Mouse (Mus musculus) hindbrain, embryonic 11.5 days (tissue): ENCODE results near the gene Arap2. TPM values are rescaled to one million over a fixed set of nuclear protein-coding genes. Genes with fewer than 3 reads are reported as not detected.

Experiments
- ATAC-seq: fragments of 200-750 bp; cut with Nextera tagmentation; 2 replicates; pipeline ENCODE4 v1.8.0; 2017; ENCODE audit warnings: mild to moderate bottlenecking, moderate TSS enrichment, moderate library complexity; ENCODE audit not compliant: low FRiP score
- DNase-seq: peaks from one replicate; pipeline ENCODE4 v3.0.0-alpha.2; 2015; ENCODE audit warnings: low spot score
- H3K27ac ChIP-seq: fragments of 300-500 bp; sonication (generic); 2 replicates; pipeline ENCODE4 v1.5.1; 2014; ENCODE audit warnings: mild to moderate bottlenecking, low read depth, low read length
- H3K27me3 ChIP-seq: fragments of 300-500 bp; sonication (generic); 2 replicates; pipeline ENCODE4 v1.6.1; 2014; ENCODE audit warnings: mild to moderate bottlenecking, low read length, moderate library complexity, mixed read lengths; ENCODE audit not compliant: control insufficient read depth, insufficient read depth
- H3K36me3 ChIP-seq: fragments of 300-500 bp; sonication (generic); 2 replicates; pipeline ENCODE4 v1.6.1; 2014; ENCODE audit warnings: mild to moderate bottlenecking, low read length, moderate library complexity, mixed read lengths; ENCODE audit not compliant: control insufficient read depth, insufficient read depth
- H3K4me1 ChIP-seq: fragments of 300-500 bp; sonication (generic); replicated peaks from 2 replicates; pipeline ENCODE4 v1.6.1; 2014; ENCODE audit warnings: low read length, mixed read lengths; ENCODE audit not compliant: control insufficient read depth, insufficient read depth
- H3K4me2 ChIP-seq: fragments of 300-500 bp; sonication (generic); replicated peaks from 2 replicates; pipeline ENCODE4 v1.6.1; 2014; ENCODE audit warnings: mild to moderate bottlenecking, low read depth, low read length
- H3K4me3 ChIP-seq: fragments of 300-500 bp; sonication (generic); 2 replicates; pipeline ENCODE4 v1.5.1; 2014; ENCODE audit warnings: low read depth, low read length
- H3K9ac ChIP-seq: fragments of 300-500 bp; sonication (generic); 2 replicates; pipeline ENCODE4 v1.6.1; 2014; ENCODE audit warnings: low read depth, low read length
- H3K9me3 ChIP-seq: fragments of 300-500 bp; sonication (generic); 2 replicates; pipeline ENCODE4 v1.6.1; 2016; ENCODE audit warnings: low read length; ENCODE audit not compliant: control insufficient read depth
- WGBS: fragments of 180-500 bp; shearing (Covaris S2); extraction: QIAGEN DNeasy Blood & Tissue Kit; methylation state at CpG from one replicate; pipeline ENCODE4 v1.1.7; 2014; 5-methylcytosine and 5-hydroxymethylcytosine counted together
- polyA plus RNA-seq: library from polyadenylated mRNA; unstranded; fragments of >200 nt; fragmentation: Nextera tagmentation; extraction: Ambion mirVana; gene quantifications from 2 replicates; pipeline ENCODE4 v1.2.1, GENCODE M21; 2014

Arap2 gene
- polyA plus RNA-seq, 1 experiment from 2014 or later = 2.2 TPM

DNA sequence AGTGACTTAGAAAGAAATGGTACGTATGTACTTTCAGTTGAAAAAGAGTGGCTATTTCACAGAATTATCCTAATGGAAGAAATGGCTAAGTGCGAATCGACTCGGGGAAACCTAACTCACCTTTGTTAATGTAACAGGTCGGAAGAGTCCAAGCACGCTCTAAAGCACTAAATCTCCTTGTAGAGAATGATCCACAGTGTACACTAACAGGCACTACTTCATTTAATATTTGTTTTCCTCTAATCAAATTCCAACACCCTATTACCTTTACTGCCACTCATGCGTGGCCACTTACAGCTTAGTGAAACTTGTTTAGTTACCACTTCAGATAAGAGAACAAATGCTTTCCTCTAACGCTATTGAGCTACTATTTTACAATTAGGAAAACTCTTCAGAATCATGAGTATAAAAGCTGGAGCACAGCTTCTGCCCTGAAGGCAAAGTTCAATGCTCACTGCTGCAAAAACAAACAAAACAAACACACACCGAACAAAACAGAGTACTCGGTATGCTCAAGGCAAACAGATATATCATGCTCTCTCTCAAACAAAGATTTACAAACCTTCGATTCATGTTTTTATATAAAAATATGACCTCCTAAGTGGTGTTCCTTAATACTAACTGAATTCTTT lies 143.0 kb downstream of the Arap2 start:
- 92% methylated on average over 11 of the region's 11 CpGs for WGBS
- no peak overlapping the region for H3K4me2 ChIP-seq
- ATAC-seq (no peak), DNase-seq (no peak)
- H3K27me3 ChIP-seq = no peaks in the 10 kb centered on the region
- H3K9ac ChIP-seq = no peak overlapping the region
- H3K4me1 ChIP-seq = no peaks in the 10 kb centered on the region
- no peaks in the 10 kb centered on the region for H3K9me3 ChIP-seq
- H3K4me3 ChIP-seq = no peak overlapping the region
- no peaks in the 10 kb centered on the region for H3K36me3 ChIP-seq
- H3K27ac ChIP-seq = no peak overlapping the region

DNA sequence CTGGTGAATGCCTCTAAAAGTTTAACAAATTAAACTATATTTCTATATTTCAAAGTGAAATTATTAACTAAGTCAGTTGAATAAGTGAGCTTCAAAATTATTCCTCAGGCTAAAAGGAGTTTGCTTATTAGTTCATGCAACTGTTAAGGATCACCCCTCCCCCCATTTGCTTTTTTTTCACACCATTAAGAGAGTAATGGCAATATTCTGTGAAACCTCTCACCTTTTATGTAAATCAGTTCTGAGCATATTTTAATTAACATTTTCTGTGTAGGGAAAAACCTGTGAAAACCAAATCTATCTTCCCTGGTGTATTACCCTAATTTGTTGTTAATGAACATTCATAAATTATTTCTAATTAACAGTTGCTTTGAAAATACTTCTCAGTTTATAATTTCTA lies 147.7 kb downstream of the Arap2 start:
- no peak overlapping the region for H3K9ac ChIP-seq
- H3K4me1 ChIP-seq = no peaks in the 10 kb centered on the region
- H3K4me3 ChIP-seq = no peak overlapping the region
- no peak overlapping the region for H3K27ac ChIP-seq
- ATAC-seq (no peak), DNase-seq (no peak)
- no peaks in the 10 kb centered on the region for H3K27me3 ChIP-seq
- H3K4me2 ChIP-seq = no peak overlapping the region
- H3K9me3 ChIP-seq = no peaks in the 10 kb centered on the region
- no peaks in the 10 kb centered on the region for H3K36me3 ChIP-seq

DNA sequence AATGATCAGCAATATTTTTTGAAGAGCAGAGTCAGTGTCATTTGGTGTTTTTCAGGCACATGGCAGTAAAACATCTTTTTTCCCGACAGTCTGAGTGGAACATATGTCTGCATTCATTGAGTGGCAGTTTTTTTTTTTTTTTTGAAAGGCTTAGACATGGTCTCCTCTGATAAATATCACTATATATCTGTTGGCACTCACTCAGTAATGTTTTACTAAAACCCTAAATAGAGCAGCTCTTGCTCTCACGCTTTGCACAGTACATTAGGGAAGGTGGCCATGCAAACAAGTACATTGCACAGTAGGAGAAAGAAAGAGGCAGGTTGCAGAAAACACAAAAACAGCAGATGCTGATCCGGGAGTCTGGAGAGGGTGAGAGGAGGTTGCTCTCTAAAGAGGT lies 154.0 kb downstream of the Arap2 start:
- ATAC-seq = no peak
- WGBS = 84% methylated on average over 3 of the region's 3 CpGs

DNA sequence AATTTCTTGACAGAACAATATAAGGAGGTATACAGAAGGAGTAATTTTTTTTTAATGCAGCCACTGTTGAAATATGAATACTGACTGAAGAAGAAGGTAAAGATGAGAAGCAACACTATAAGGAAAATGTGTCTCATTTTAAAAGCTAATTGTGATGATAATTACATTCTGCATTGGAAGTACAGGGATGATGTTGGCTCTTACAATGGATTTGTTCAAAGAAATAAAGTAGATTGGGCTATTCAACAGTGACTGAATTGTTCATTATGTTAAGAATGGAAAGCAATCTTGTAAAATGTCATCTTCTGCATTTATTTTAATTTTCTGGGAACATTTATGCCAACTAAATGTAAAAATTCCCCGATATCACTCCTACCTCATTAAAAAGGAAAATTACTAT lies 178.6 kb downstream of the Arap2 start:
- ATAC-seq (no peak), DNase-seq (no peak)
- 91% methylated on average over 1 of the region's 1 CpGs for WGBS

More for the DNA sequence above, 154.0 kb downstream of the Arap2 start:
- Histone ChIP-seq H3K27ac (no peak overlapping the region), H3K4me3 (no peak overlapping the region), H3K4me2 (no peak overlapping the region), H3K4me1 (no peaks in the 10 kb centered on the region), H3K9ac (no peak overlapping the region), H3K36me3 (no peaks in the 10 kb centered on the region), H3K9me3 (no peaks in the 10 kb centered on the region), H3K27me3 (no peaks in the 10 kb centered on the region)
- DNase-seq = no peak

DNA sequence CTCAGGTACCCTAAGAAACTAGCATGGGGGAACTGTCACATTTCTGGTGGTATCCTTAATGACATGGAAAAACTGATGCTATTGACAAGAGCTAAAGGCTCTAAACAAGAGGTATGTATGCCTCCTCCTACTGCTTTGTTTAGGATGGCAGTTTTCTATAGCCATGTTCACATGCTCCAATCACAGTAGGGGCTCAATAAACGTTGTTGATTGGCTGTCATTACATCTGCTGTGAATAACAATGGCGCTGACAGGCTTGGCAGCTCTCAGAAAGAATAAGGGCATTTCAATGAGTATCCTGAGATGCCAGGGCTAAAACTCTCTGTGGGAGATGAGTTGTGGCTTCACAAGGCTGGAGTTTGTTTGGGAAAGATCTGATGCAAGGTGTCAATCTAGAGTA lies 183.3 kb downstream of the Arap2 start:
- no peak overlapping the region for H3K4me2 ChIP-seq
- H3K4me1 ChIP-seq = no peaks in the 10 kb centered on the region
- no peak overlapping the region for H3K27ac ChIP-seq
- H3K27me3 ChIP-seq = no peaks in the 10 kb centered on the region
- H3K36me3 ChIP-seq = no peaks in the 10 kb centered on the region
- ATAC-seq (no peak), DNase-seq (peak; percentile 4)
- WGBS = 22% methylated on average over 2 of the region's 2 CpGs
- H3K9me3 ChIP-seq = no peaks in the 10 kb centered on the region
- no peak overlapping the region for H3K4me3 ChIP-seq
- H3K9ac ChIP-seq = no peak overlapping the region

More for the DNA sequence above, 178.6 kb downstream of the Arap2 start:
- no peaks in the 10 kb centered on the region for H3K9me3 ChIP-seq
- no peak overlapping the region for H3K9ac ChIP-seq
- H3K27me3 ChIP-seq = no peaks in the 10 kb centered on the region
- no peaks in the 10 kb centered on the region for H3K36me3 ChIP-seq
- H3K27ac ChIP-seq = no peak overlapping the region
- H3K4me1 ChIP-seq = no peaks in the 10 kb centered on the region
- H3K4me3 ChIP-seq = no peak overlapping the region
- no peak overlapping the region for H3K4me2 ChIP-seq

GRCm38 (mm10) chr5:62581699-62582098 lies 184.3 kb downstream of the Arap2 start:
- no peak overlapping the region for H3K4me2 ChIP-seq
- H3K9ac ChIP-seq = no peak overlapping the region
- H3K9me3 ChIP-seq = no peaks in the 10 kb centered on the region
- no peaks in the 10 kb centered on the region for H3K27me3 ChIP-seq
- DNase-seq = no peak
- H3K4me3 ChIP-seq = no peak overlapping the region
- no peaks in the 10 kb centered on the region for H3K4me1 ChIP-seq
- H3K36me3 ChIP-seq = no peaks in the 10 kb centered on the region
- 71% methylated on average over 3 of the region's 3 CpGs for WGBS
- H3K27ac ChIP-seq = no peak overlapping the region
- ATAC-seq = no peak

DNA sequence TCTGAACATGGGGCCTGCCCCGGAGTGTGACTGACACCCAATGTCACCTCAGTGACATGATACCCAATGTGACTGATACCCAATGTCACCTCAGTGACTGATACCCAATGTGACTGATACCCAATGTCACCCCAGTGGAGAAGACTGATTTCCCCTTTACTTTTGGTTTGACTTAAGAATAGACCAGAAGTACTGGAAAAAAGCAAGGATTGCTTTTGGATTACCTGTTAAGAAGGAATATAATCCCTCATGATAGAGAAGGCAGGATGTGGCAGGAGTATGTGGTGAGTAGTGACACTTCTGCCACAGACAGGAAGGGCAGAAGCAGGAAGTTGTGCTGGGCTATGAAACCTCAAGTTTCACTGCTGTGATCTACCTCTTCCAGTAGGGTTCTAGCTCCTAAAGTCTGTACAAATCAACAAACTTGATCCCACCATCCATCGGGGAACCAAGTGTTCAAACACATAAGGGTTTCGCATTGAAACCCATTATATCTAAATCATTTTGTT lies 191.6 kb downstream of the Arap2 start:
- no peak for DNase-seq
- Histone ChIP-seq H3K36me3 (no peaks in the 10 kb centered on the region), H3K9ac (no peak overlapping the region), H3K4me3 (no peak overlapping the region), H3K27ac (no peak overlapping the region), H3K27me3 (no peaks in the 10 kb centered on the region), H3K9me3 (no peaks in the 10 kb centered on the region), H3K4me2 (no peak overlapping the region), H3K4me1 (no peaks in the 10 kb centered on the region)
- 88% methylated on average over 3 of the region's 3 CpGs for WGBS
- ATAC-seq = no peak

Other genes with a start within 250 kb of the Arap2 start
- gene Dthd1, start 47.7 kb upstream of the Arap2 start, polyA plus RNA-seq = not detected in 2 replicates